Mouse (Mus musculus) limb, embryonic 13.5 days (tissue): Measurements from ENCODE around the gene Chchd3. TPM values are rescaled to one million over a fixed set of nuclear protein-coding genes. Genes with fewer than 3 reads are reported as not detected.

Experiments used
- ATAC-seq: fragments of 200-750 bp; cut with Nextera tagmentation; 2 replicates; pipeline ENCODE4 v1.8.0; 2017; ENCODE audit warnings: low read depth, moderate number of reproducible peaks, moderate TSS enrichment; ENCODE audit not compliant: low FRiP score
- H3K27ac ChIP-seq: fragments of 300-500 bp; sonication (generic); 2 replicates; pipeline ENCODE4 v1.5.1; 2015; ENCODE audit warnings: inconsistent platforms, mild to moderate bottlenecking, moderate library complexity
- H3K27me3 ChIP-seq: fragments of 300-500 bp; sonication (generic); 2 replicates; pipeline ENCODE4 v1.6.1; 2015; ENCODE audit warnings: mild to moderate bottlenecking, inconsistent platforms
- H3K36me3 ChIP-seq: fragments of 300-500 bp; sonication (generic); 2 replicates; pipeline ENCODE4 v1.6.1; 2015; ENCODE audit warnings: inconsistent platforms, mild to moderate bottlenecking, moderate library complexity
- H3K4me1 ChIP-seq: fragments of 300-500 bp; sonication (generic); 2 replicates; pipeline ENCODE4 v1.6.1; 2015; ENCODE audit warnings: inconsistent platforms
- H3K4me2 ChIP-seq: fragments of 300-500 bp; sonication (generic); replicated peaks from 2 replicates; pipeline ENCODE4 v1.6.1; 2015; ENCODE audit warnings: inconsistent platforms, mild to moderate bottlenecking, moderate library complexity
- H3K4me3 ChIP-seq: fragments of 300-500 bp; sonication (generic); 2 replicates; pipeline ENCODE4 v1.5.1; 2015; ENCODE audit warnings: moderate library complexity, mild to moderate bottlenecking, inconsistent platforms
- H3K9ac ChIP-seq: fragments of 300-500 bp; sonication (generic); 2 replicates; pipeline ENCODE4 v1.6.1; 2015; ENCODE audit warnings: mild to moderate bottlenecking, inconsistent platforms
- H3K9me3 ChIP-seq: fragments of 300-500 bp; sonication (generic); 2 replicates; pipeline ENCODE4 v1.6.1; 2016; ENCODE audit warnings: inconsistent platforms
- WGBS: fragments of 180-500 bp; shearing (Covaris S2); methylation state at CpG from one replicate; pipeline ENCODE4 v1.1.7; 2015; 5-methylcytosine and 5-hydroxymethylcytosine counted together
- polyA plus RNA-seq: library from polyadenylated mRNA; unstranded; fragments of >200 nt; fragmentation: Nextera tagmentation; extraction: Ambion mirVana; gene quantifications from 2 replicates; pipeline ENCODE4 v1.2.1, GENCODE M21; 2015

Chchd3 gene
- polyA plus RNA-seq, 1 experiment from 2014 or later: 105 TPM

- no peak overlapping the region for H3K27ac ChIP-seq
- H3K36me3 ChIP-seq: peaks cover 6% of the 10 kb centered on the region
- ATAC-seq: no peak
- H3K4me3 ChIP-seq: no peak overlapping the region
- H3K9me3 ChIP-seq: no peaks in the 10 kb centered on the region
- no peak overlapping the region for H3K4me2 ChIP-seq
- 63% methylated on average over 2 of the region's 2 CpGs for WGBS
- no peaks in the 10 kb centered on the region for H3K4me1 ChIP-seq
- no peaks in the 10 kb centered on the region for H3K27me3 ChIP-seq
- no peak overlapping the region for H3K9ac ChIP-seq
Observed at GRCm38 (mm10) chr6:32920091-32920490, 140.0 kb downstream of the Chchd3 start.

- Histone ChIP-seq H3K36me3 (no peaks in the 10 kb centered on the region), H3K27ac (no peak overlapping the region), H3K4me1 (no peaks in the 10 kb centered on the region), H3K9ac (no peak overlapping the region), H3K4me2 (no peak overlapping the region), H3K9me3 (no peaks in the 10 kb centered on the region), H3K27me3 (no peaks in the 10 kb centered on the region), H3K4me3 (no peak overlapping the region)
- WGBS: 87% methylated on average over 2 of the region's 2 CpGs
- ATAC-seq: no peak
Observed at GRCm38 (mm10) chr6:32910692-32911091, 149.4 kb downstream of the Chchd3 start.

GRCm38 (mm10) chr6:32899061-32899460 is 161.0 kb downstream of the Chchd3 start:
- 91% methylated on average over 4 of the region's 4 CpGs for WGBS
- H3K9me3 ChIP-seq: no peaks in the 10 kb centered on the region
- no peaks in the 10 kb centered on the region for H3K36me3 ChIP-seq
- no peak overlapping the region for H3K9ac ChIP-seq
- ATAC-seq: no peak
- no peak overlapping the region for H3K27ac ChIP-seq
- no peaks in the 10 kb centered on the region for H3K4me1 ChIP-seq
- H3K27me3 ChIP-seq: no peaks in the 10 kb centered on the region
- H3K4me3 ChIP-seq: no peak overlapping the region
- no peak overlapping the region for H3K4me2 ChIP-seq

- H3K4me2 ChIP-seq: no peak overlapping the region
- no peaks in the 10 kb centered on the region for H3K4me1 ChIP-seq
- H3K9ac ChIP-seq: no peak overlapping the region
- no peaks in the 10 kb centered on the region for H3K27me3 ChIP-seq
- ATAC-seq: no peak
- no peak overlapping the region for H3K27ac ChIP-seq
- 73% methylated on average over 2 of the region's 2 CpGs for WGBS
- no peak overlapping the region for H3K4me3 ChIP-seq
- H3K9me3 ChIP-seq: no peaks in the 10 kb centered on the region
- H3K36me3 ChIP-seq: no peaks in the 10 kb centered on the region
Observed at GRCm38 (mm10) chr6:32894100-32894499, 166.0 kb downstream of the Chchd3 start.

GRCm38 (mm10) chr6:32890726-32891125 is 169.3 kb downstream of the Chchd3 start:
- ATAC-seq: no peak
- Histone ChIP-seq H3K9ac (no peak overlapping the region), H3K4me3 (no peak overlapping the region), H3K36me3 (no peaks in the 10 kb centered on the region), H3K27ac (no peak overlapping the region), H3K9me3 (no peaks in the 10 kb centered on the region), H3K27me3 (no peaks in the 10 kb centered on the region), H3K4me1 (no peaks in the 10 kb centered on the region), H3K4me2 (no peak overlapping the region)
- 87% methylated on average over 4 of the region's 4 CpGs for WGBS

GRCm38 (mm10) chr6:32888894-32889529 is 171.0 kb downstream of the Chchd3 start:
- Histone ChIP-seq H3K4me2 (no peak overlapping the region), H3K9me3 (no peaks in the 10 kb centered on the region), H3K27ac (no peak overlapping the region), H3K36me3 (no peaks in the 10 kb centered on the region), H3K4me3 (no peak overlapping the region), H3K9ac (no peak overlapping the region), H3K27me3 (no peaks in the 10 kb centered on the region), H3K4me1 (no peaks in the 10 kb centered on the region)
- 41% methylated on average over 4 of the region's 4 CpGs for WGBS
- ATAC-seq: no peak

- Histone ChIP-seq H3K4me1 (no peaks in the 10 kb centered on the region), H3K9ac (no peak overlapping the region), H3K27ac (no peak overlapping the region), H3K4me2 (no peak overlapping the region), H3K9me3 (no peaks in the 10 kb centered on the region), H3K4me3 (no peak overlapping the region), H3K27me3 (no peaks in the 10 kb centered on the region), H3K36me3 (no peaks in the 10 kb centered on the region)
- ATAC-seq: no peak
- WGBS: 87% methylated on average over 5 of the region's 5 CpGs
Observed at GRCm38 (mm10) chr6:32878586-32878985, 181.5 kb downstream of the Chchd3 start.

- H3K9me3 ChIP-seq: no peaks in the 10 kb centered on the region
- H3K4me1 ChIP-seq: no peaks in the 10 kb centered on the region
- H3K27me3 ChIP-seq: no peaks in the 10 kb centered on the region
- H3K27ac ChIP-seq: no peak overlapping the region
- H3K4me2 ChIP-seq: no peak overlapping the region
- no peak overlapping the region for H3K4me3 ChIP-seq
- peaks cover 9% of the 10 kb centered on the region for H3K36me3 ChIP-seq
- no peak for ATAC-seq
- no peak overlapping the region for H3K9ac ChIP-seq
- WGBS: 80% methylated on average over 3 of the region's 3 CpGs
Observed at GRCm38 (mm10) chr6:32874176-32874575, 185.9 kb downstream of the Chchd3 start.

- no peak overlapping the region for H3K27ac ChIP-seq
- H3K36me3 ChIP-seq: peaks cover 13% of the 10 kb centered on the region
- no peak overlapping the region for H3K4me3 ChIP-seq
- no peaks in the 10 kb centered on the region for H3K9me3 ChIP-seq
- H3K4me1 ChIP-seq: no peaks in the 10 kb centered on the region
- H3K9ac ChIP-seq: no peak overlapping the region
- WGBS: 82% methylated on average over 2 of the region's 2 CpGs
- no peaks in the 10 kb centered on the region for H3K27me3 ChIP-seq
- no peak for ATAC-seq
- H3K4me2 ChIP-seq: no peak overlapping the region
Observed at GRCm38 (mm10) chr6:32872805-32873204, 187.3 kb downstream of the Chchd3 start.

GRCm38 (mm10) chr6:32850960-32851359 is 209.1 kb downstream of the Chchd3 start:
- H3K4me1 ChIP-seq: no peaks in the 10 kb centered on the region
- no peak overlapping the region for H3K27ac ChIP-seq
- H3K9me3 ChIP-seq: no peaks in the 10 kb centered on the region
- no peaks in the 10 kb centered on the region for H3K27me3 ChIP-seq
- no peak for ATAC-seq
- H3K4me3 ChIP-seq: no peak overlapping the region
- H3K36me3 ChIP-seq: peaks cover 5% of the 10 kb centered on the region; the same call in 1 of the 2 replicates
- no peak overlapping the region for H3K4me2 ChIP-seq
- no peak overlapping the region for H3K9ac ChIP-seq
- 91% methylated on average over 4 of the region's 4 CpGs for WGBS

GRCm38 (mm10) chr6:32848974-32849373 is 211.1 kb downstream of the Chchd3 start:
- ATAC-seq: no peak
- H3K27ac ChIP-seq: no peak overlapping the region
- no peaks in the 10 kb centered on the region for H3K4me1 ChIP-seq
- no peaks in the 10 kb centered on the region for H3K27me3 ChIP-seq
- no peak overlapping the region for H3K9ac ChIP-seq
- H3K4me3 ChIP-seq: no peak overlapping the region
- H3K9me3 ChIP-seq: no peaks in the 10 kb centered on the region
- no peak overlapping the region for H3K4me2 ChIP-seq
- 87% methylated on average over 7 of the region's 7 CpGs for WGBS
- H3K36me3 ChIP-seq: peaks cover 5% of the 10 kb centered on the region; the same call in 1 of the 2 replicates

- Histone ChIP-seq H3K4me2 (no peak overlapping the region), H3K27me3 (no peaks in the 10 kb centered on the region), H3K4me1 (no peaks in the 10 kb centered on the region), H3K9ac (no peak overlapping the region), H3K27ac (no peak overlapping the region), H3K9me3 (no peaks in the 10 kb centered on the region), H3K4me3 (no peak overlapping the region), H3K36me3 (peaks cover 5% of the 10 kb centered on the region; the same call in 1 of the 2 replicates)
- 38% methylated on average over 1 of the region's 1 CpGs for WGBS
- ATAC-seq: no peak
Observed at GRCm38 (mm10) chr6:32845463-32845862, 214.6 kb downstream of the Chchd3 start.

- Histone ChIP-seq H3K36me3 (peaks cover 8% of the 10 kb centered on the region), H3K4me1 (no peaks in the 10 kb centered on the region), H3K4me2 (no peak overlapping the region), H3K9ac (no peak overlapping the region), H3K27me3 (no peaks in the 10 kb centered on the region), H3K4me3 (no peak overlapping the region), H3K27ac (no peak overlapping the region), H3K9me3 (peaks cover 3% of the 10 kb centered on the region; the same call in 1 of the 2 replicates)
- ATAC-seq: no peak
- whole genome bisulfite sequencing: 92% methylated on average over 2 of the region's 2 CpGs
Observed at GRCm38 (mm10) chr6:32837939-32838301, 222.1 kb downstream of the Chchd3 start.
